Mouse (Mus musculus) telencephalon, adult 2 months (tissue): ENCODE results near the gene Dusp22.

ENCODE experiments used
- DNase-seq: peaks from one replicate; pipeline ENCODE4 v3.0.0-alpha.2; 2011; ENCODE audit warnings: low read depth, low spot score

Gene Dusp22

GRCm38 (mm10) chr13:30749557-30750141, 89.8 kb downstream of the Dusp22 start:
- no peak for DNase-seq

- DNase-seq = no peak
Measured at GRCm38 (mm10) chr13:30750461-30751303, 90.9 kb downstream of the Dusp22 start.

GRCm38 (mm10) chr13:30751304-30751580, 91.4 kb downstream of the Dusp22 start:
- no peak for DNase-seq

- no peak for DNase-seq
Measured at GRCm38 (mm10) chr13:30752581-30753187, 92.9 kb downstream of the Dusp22 start.

GRCm38 (mm10) chr13:30753441-30753840, 93.6 kb downstream of the Dusp22 start:
- DNase-seq = no peak

GRCm38 (mm10) chr13:30754066-30754465, 94.3 kb downstream of the Dusp22 start:
- no peak for DNase-seq

GRCm38 (mm10) chr13:30754825-30755476, 95.2 kb downstream of the Dusp22 start:
- DNase-seq = no peak

- DNase-seq = no peak
Measured at GRCm38 (mm10) chr13:30755577-30755976, 95.8 kb downstream of the Dusp22 start.

GRCm38 (mm10) chr13:30755998-30756639, 96.3 kb downstream of the Dusp22 start:
- DNase-seq = no peak

- no peak for DNase-seq
Measured at GRCm38 (mm10) chr13:30757264-30757900, 97.6 kb downstream of the Dusp22 start.

GRCm38 (mm10) chr13:30758789-30759381, 99.1 kb downstream of the Dusp22 start:
- no peak for DNase-seq

GRCm38 (mm10) chr13:30760374-30761090, 100.7 kb downstream of the Dusp22 start:
- no peak for DNase-seq
